Mouse (Mus musculus): Measurements from ENCODE around the gene Pigo.
A peak's percentile ranks its signal among the peaks of the same experiment; 100 is the strongest.

Gene Pigo

DNA sequence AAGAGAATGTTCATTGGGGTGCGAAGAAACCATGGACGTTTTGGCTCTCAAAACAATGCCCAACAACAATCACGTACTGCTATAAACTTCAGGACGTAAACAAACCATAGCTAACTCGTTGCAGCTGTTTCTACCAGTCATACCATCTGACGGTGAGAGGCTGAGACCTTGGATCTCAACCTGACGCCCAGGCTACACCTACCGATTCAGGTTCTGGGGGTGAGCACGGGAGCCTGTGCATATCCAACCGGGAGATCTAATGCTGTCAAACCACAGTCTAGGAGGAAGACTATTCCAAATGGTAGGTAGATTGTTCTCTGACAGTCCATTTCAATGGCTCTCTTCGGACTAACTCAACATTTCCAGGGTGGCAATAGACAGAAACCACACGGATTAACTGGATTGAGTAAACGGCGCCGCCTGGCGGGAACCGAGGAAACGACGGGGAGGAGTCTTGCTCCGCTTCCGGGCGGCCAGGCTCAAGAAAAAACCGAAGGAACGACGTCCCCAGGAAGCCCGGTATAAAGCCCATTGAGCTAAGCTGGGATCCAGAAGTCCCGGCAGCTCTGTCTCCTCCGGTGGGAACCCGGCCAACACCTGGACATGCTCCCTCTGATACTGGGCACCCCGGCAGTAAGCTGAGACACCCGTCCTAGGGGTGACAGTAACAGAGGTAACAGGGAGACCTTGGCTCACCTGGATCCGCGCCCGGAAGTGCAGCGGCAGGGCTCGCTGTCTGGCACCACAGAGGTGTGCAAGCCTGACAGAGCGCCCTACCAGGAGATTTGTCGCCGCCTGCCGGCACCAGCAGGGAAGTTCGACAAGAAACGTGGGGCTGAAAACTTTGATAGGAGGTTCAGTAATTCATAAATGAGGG lies at the start of gene Pigo:
Gene Pigo (minus strand): TSS at position 736 of the 877 bp plus-strand sequence.
- DNase-seq (ENCODE audit: extremely low read depth, low read depth): peak; percentile 78

DNA sequence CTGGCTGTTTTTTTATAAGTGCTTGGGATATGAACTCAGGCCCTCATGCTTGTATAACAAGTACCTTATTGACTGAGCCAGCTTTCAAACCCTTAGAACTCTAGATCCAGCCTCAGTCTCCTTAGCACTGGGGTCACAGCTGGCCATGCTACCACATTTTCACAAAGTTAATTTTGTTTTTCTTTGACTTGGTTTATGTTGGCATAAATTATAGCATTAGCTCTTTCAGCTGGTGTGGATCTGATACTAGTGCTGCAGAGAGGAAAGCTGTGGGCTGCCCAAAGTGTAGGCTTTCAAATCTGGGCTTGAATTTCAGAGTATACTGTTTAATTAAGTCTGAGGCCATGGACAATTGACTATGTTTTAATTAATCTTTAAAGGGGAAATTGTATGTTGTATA lies 49.3 kb upstream of the Pigo start:
- DNase-seq (ENCODE audit: extremely low read depth, low read depth): no peak

DNA sequence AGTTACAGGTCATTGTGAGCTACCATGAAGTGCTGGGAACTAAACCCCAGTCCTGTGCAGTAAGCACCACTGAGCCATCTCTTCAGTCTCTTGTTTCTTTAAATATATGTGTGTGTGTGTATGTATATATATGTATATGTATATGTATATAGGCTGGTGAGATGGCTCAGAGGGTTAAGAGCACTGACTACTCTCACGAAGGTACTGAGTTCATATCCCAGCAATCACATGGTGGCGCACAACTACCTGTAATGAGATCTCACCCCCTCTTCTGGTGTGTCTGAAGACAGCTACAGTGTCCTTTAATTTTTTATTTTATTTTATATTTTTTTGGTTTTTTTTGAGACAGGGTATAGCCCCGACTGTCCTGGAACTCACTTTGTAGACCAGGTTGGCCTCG lies 39.9 kb upstream of the Pigo start:
- no peak for DNase-seq (ENCODE audit: extremely low read depth, low read depth)

DNA sequence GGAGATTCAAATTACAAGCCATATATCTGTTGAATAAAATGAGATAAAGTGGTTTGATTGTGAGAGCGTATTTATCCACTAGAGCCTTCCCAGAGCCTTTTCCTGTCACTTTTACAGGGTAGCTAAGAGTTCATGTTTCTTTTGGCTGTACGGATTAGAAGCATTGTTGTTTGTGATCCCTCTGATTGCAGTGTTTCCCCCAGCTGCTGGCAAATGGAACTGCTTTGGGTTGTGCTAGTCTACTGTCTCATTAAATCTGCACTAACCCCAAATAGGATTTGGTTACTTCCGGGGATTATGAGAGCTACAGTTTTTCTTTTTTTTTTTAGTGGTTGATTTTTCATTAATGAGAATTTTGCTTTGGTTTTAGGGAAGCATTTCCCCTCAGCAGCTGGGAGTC lies 34.7 kb upstream of the Pigo start:
- no peak for DNase-seq (ENCODE audit: extremely low read depth, low read depth)

DNA sequence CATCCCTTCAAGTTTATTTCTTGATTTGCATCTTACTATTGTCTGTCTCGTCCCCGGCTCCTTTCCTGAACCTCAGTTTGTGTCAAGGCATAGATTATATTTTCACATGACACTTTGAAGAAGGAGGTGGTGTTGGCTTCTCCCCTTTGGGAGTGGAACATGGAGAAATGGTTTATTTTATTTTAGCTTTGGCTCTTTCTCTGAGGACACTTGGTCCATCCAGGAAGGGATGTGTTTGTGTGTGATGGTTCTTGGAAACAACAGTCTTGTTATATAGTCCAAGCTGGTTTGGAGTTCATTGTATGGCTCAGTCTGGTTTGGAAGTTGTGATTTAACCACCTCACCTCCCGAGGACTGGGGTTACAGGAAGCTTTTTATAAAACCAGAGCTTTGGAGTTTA lies 34.1 kb upstream of the Pigo start:
- no peak for DNase-seq (ENCODE audit: extremely low read depth, low read depth)

DNA sequence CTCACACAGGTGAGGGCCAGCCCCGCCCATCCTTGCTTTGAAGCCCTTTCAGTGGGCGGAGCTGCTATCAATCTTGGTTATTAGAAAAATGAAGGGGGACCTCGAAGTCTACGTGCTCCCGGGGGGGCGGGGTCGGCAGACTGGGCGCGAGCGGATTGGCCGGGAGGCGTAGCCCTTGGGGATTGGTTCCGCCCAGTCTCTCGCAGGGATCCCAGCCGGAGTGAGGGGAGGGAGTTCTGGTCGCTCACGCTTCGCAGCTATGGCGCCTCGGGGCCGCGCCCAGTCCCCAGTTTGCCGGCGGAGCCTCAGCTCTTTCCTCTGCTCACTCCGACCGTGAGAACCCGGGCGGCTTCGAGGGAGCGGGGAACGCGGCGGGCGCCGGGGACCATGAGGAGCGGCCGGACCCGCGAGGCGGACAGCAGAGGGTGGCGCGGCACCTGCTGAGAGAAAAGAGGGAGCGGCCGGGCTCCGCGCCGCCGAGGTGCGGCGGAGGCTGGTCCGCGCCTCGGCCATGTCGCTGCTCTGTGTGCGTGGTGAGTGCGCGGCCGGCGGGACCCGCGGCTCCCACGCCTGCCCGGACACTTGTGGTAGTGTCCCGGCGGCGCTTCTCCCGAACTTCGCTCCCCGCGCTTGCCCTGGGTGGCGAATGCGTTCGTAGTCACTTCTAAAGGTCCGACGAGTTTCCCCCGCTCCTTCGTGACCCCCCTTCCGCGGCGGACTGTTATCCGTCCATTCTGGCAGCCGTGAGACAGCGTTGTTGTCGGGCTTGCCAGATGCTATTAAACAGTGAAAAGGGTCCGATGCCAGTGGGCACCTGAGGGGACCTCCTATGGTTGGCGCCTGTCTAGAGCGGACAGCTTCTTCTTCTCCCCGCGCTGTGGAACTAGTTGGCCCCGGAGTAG lies 33.4 kb upstream of the Pigo start, which contains the start of gene Unc13b:
Gene Unc13b (plus strand): TSS at position 201 of the 902 bp plus-strand sequence.
- DNase-seq (ENCODE audit: extremely low read depth, low read depth): peak; percentile 86

DNA sequence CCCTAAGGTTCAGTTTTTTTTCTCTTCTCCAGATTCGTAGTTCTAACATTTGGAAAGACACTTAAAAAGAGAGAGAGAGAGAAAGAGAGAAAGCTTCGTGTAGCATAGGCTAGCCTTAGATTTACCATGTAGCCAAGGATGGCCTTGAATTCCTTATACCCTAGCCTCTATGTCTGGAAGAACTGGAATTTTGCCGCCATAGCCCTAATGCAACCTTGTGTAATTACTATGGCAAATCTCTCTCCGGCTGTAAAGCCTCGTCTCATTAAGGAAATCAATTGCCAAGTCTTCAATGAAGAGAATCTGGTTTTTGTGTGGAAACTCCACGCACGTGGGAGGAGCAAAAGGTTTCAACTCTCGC lies 32.8 kb upstream of the Pigo start:
- DNase-seq (ENCODE audit: extremely low read depth, low read depth): no peak

DNA sequence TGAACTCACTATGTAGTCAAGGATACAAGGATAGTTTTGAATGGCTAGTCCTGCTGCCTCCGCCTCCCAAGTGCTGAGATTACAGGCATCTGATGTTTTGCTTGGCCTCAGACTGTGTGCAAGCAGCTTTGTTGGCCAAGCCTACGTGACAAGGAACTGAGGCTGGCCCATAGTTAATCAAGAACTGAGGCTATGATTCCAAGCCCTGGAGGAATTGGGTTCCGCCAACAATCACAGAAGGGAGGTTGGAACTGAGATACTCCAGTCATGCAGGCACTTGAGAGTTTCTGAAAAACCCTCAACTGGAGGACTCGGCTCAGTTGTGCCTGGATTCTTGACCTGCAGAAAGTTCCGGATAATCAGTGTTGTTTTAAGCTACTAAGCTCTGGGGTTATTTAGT lies 32.0 kb upstream of the Pigo start:
- DNase-seq (ENCODE audit: extremely low read depth, low read depth): no peak

DNA sequence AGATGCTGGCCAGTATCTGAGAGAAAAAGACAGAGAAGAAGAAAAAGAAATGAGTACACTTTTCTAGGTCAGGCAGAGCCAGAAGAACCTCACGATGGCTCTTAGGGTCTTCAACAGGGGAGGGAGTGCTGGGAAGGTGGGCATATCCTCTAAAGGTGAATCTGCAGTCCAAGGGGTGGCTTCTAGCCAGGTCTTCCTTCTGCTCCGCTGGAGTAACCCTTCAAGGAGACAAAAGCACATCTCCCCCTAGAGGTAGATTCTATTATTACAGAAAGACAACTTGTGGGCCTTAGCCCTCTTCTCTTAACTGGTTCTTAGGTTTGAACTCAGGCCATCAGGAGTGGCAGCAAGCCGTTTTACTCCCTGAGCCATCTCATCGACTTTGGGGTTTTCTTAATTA lies 27.0 kb upstream of the Pigo start:
- DNase-seq (ENCODE audit: extremely low read depth, low read depth): no peak

DNA sequence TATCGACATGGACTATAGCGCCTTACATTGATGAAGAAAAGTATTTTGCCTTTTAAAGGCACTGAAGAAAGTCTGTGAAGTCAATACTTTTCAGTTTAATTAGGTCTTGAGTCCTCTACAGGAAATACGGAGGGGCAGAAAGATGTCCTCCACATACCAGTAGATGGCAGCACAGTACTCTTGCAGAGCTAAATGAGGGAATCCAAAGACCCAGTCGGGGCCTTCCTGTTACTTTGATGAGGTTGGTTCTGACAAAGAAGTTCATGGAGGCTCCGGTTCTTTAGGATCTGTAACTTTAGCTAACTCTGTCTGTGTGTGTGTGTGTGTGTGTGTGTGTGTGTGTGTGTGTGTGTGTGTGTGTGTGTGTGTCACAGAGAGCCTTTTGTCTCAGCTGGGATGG lies 21.6 kb upstream of the Pigo start:
- peak; percentile 83 for DNase-seq (ENCODE audit: extremely low read depth, low read depth)

DNA sequence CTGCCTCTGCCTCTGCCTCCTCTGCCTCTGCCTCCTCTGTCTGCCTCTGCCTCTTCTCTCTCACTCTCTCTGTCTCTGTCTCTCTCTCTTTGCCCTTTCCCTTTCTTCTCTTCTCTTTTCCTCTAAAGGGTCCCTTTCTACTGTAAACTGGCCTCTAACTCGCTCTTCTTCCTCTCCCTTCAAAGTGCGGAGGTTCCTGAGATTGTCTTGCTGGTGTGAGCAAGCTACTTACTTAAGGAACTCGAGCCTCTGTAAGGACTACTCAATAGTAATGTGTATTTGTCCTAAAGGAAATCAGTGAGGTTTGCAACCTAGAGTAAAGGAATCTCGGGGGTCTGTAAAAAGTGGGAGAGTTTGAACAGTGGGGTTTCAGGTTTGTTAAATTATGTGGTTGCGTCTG lies 21.0 kb upstream of the Pigo start:
- no peak for DNase-seq (ENCODE audit: extremely low read depth, low read depth)

DNA sequence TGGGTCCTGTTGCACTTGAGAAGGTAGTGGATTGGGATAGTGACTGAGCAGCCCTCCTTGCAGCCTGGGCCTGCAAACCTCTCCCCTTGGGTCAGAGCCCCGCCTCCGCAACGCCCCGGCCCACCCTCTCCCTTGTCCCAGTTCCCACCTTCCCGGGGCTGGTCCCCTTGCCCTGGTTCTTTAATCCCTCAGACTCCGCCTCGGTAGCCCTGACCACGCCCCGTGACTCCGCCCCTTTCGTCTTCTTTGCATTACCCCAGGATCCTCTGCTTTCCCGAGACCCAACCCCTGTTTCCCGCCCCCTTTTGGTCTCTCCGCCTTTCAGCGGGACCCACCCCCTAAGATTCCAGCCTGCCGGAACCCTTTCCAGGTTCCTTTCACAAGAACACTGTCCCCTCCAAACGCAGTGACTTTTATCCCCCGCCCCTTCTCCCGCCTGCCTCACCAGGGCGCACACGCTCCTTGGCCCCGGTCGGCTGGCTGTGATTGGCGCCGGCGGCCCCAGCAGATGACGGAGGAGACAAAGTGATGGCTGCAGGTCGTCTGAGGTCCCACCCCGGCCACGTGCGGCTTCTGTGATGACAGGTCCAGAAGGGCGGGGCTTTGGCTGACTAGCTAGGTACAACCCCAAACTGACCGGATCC lies 20.2 kb upstream of the Pigo start, which contains the start of gene Fam214b:
Gene Fam214b (minus strand): TSS at position 562 of the 644 bp plus-strand sequence.
- peak; percentile 88 for DNase-seq (ENCODE audit: extremely low read depth, low read depth)

DNA sequence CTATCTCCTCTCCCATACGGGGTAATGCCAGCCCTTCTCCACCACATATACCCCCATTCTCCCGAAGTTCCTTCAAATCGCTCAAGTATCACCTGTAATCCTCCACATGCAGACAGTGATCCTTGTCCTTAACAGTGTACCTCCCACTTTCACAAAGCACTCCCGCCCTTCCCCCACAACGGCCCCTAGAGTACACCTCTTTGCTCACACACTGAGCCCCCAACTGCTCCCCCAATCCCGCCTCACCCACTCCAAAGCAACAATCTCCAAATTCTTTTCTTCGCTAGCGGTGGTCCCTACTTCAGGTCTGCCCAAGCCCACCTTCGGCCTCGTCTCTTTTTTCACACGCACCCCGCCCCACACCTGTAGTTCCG lies 19.7 kb upstream of the Pigo start:
- DNase-seq (ENCODE audit: extremely low read depth, low read depth): no peak

DNA sequence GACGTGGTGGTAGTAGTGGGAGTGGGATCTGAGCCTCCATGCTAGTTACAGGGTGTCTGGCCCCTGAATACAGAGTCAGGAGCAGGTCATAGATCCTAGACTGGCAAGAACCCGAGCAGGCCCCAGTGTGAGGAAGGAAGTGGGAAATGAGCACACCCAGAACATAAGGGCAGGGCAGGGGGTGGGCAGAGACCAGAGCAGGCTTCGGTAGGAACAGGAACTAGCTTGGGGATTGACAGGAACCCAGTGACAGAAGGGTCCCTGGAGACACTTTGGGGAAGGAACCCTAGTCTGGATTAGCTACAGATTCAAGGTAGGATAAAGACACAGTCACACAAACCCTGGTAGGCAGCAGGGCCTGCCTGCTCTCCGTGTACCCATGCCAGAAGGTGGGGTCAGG lies 19.1 kb upstream of the Pigo start:
- DNase-seq (ENCODE audit: extremely low read depth, low read depth): peak; percentile 75

DNA sequence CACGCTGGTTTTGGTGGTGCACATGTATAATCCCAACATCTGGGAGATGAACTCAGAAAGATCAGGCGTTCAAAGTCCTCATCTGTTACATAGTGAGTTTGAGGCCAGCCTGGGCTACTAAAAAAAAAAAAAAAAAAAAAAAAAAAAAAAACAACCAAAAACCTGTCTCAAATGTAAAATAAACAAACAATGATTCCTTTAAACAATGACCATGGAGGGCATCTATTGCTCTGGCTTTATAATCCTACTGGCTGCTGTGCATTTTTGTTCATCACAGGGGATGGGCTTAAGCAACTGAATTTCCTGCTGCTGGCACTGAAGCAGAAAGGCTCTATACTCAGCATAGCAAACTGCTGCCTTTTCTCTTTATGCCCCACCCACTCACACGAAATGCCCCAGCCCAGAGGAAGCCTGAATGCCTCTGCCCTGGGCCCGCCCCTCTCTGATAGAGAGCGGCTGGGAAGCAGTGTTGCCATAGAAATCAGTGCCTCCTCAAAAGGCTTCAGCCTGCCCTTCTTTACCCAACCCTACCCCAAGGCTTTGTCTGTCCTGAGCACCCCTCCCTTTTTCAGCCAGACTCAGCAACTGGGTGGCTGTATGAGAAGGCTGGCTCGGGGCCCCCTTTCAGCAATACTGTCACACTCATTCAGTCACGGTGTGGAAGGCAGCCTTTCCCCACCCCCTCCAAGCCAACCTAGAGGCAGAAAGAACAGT lies 18.2 kb upstream of the Pigo start:
- peak; percentile 78 for DNase-seq (ENCODE audit: extremely low read depth, low read depth)

DNA sequence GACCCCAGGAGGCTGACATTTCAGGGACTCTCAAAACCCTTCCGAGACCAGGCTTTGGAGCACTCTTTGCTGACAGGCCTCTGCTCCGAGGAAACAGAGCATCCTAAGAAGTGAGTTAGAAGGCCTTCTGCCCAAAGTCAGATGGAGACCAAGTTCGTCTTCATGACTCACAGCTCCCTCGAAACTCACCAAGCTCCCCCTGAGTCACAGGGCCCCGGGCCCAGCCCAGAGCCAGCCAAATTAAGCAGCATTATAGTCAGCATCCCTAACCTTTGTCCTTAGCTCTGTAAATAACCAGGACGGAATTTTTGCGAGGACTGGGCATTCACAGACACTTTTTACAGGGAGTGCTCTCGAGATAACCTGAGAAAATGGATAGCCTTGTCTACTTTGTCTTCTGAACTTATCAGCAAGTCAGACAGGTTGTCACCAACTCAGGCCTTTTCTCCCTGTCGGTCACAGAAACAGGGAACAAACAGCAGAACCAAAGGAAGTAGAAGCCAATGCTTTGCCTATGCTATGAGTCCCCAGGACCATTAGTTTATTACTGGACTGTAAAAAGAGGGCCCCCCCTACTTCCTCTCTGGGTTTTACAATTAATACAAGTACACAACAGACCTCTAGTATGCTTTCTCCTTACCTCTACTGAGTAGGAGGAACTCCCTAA lies 15.4 kb upstream of the Pigo start:
- DNase-seq (ENCODE audit: extremely low read depth, low read depth): no peak

DNA sequence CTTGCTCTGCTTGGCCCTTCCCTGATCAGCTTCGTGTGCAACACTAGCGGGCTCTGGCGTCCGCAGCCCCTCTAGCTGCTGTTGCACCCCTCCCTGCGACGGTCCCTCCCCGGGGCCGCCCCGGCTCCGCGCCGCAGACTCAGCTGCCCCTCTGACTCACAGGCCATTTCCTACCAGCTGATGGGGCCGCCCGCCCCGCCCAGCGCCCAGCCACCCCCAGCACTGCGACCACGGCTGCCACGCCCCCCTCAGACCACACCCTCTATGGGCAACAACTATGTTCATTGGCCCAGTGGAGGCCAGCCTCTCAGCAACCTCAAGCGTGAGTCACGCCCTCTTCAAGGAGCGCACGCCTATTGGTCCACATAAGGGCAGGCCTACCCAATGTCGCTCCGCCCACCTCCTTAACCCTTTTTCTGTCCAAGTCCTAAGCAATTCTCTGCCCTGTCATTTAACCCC lies 14.5 kb upstream of the Pigo start:
- peak; percentile 97 for DNase-seq (ENCODE audit: extremely low read depth, low read depth)

DNA sequence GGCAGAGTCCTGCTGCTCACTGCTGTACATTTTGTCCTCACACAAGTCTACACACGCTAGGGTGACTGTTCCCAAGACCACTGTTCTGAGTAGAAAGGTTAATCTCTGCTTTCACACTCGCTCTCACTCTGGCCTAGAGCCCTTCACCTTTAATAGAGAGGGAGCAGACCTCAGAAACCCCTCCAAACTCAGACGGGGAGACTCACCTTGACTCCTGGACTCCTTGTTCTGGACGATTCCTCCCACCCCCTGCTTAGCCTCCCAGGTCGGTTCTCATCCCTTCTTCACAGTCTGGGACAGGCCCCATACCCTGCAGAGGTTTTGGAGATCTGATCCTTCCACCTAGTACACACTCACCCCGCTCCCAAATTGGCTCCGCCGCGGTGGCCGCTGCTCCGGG lies 14.0 kb upstream of the Pigo start:
- no peak for DNase-seq (ENCODE audit: extremely low read depth, low read depth)

DNA sequence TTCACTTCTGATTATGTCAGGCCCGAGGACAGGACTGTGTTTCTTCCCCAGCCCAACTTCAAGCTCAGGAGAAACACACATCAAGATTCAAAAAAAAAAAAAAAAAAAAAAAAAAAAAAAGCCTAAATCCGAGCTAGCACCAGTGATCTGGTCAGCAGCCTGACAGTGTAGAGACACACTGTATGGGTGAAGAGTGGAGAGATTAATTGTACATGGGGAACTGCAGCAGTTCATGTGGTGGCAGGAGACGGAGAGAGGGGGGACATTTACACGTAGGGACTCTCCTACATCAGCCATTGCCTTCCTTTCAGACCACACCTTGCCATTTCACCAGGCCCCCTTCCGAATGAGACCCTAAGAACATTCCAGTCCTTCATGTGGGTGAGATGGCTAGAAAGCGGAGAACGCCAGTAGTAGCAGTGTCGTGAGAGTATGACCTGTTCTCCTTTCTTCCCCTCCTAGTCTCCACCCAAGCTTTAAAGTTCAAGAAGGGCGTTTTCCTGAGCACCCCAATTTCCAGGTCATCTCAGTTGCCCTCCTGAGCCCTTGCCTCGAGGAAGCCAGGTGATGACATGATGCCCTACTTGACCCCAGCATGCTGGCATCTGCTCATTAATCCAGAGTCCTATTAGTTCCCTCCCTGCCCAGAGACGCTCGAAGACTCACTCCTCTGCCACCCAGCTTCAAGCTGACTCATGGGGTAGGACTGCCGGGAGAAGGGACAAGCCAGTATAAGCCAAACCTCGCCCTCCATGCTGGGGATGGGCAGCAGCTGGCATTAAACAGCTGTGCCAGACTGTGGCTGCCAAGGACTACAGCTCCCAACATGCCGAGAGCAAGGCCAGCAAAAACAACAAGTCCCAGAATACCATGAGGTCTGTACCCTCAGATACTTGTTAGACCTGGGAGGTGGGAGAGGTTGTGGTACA lies 13.2 kb upstream of the Pigo start:
- no peak for DNase-seq (ENCODE audit: extremely low read depth, low read depth)

All from MEL-GATA-1-ER (cell line).